11 mouse cellular contexts compared by ENCODE assay signal in genomic region chr5:134687187-134687586, GRCm38 (mm10). TPM values are rescaled to one million over a fixed set of nuclear protein-coding genes. Genes with fewer than 3 reads are reported as not detected.
DNase-seq lines count a peak whose midpoint lies in the region; ATAC-seq lines count a peak whose summit lies in the region.
"Had no signal": no experiment of that assay in that cellular context is flagged by ENCODE, and none has a peak within 500 bp of the region (broad histone marks: within the 10 kb centered on the region; RNA-seq: fewer than 3 reads in every experiment).

No protein-coding gene starts in this region.

- no peak overlapping the region for H3K27ac ChIP-seq in heart, embryonic 14.5 days (replicated peaks in 1 of 2; ENCODE audit: control insufficient read depth in 1 of 2, insufficient read depth in 1 of 2, low read depth in 2 of 2, low read length in 2 of 2)
- H3K27ac ChIP-seq in brown adipose tissue, adult 24 weeks (replicated peaks; ENCODE audit: low read depth, low read length) = no peak overlapping the region
- no peak overlapping the region for H3K27ac ChIP-seq in forebrain, embryonic 14.5 days (ENCODE audit: low read depth, low read length)
- H3K27ac ChIP-seq in midbrain, embryonic 10.5 days (replicated peaks) = no peak overlapping the region
- H3K27ac ChIP-seq: macrophage had no signal

- H3K4me2 ChIP-seq in heart, embryonic 14.5 days (ENCODE audit: low read length) = no peak overlapping the region
- peak overlapping the region; percentile 92 for H3K4me2 ChIP-seq in forebrain, embryonic 14.5 days (ENCODE audit: low read length)

- H3K27me3 ChIP-seq in heart, embryonic 14.5 days (ENCODE audit: control insufficient read depth, insufficient read depth, low read length) = no peaks in the 10 kb centered on the region
- H3K27me3 ChIP-seq in forebrain, embryonic 14.5 days (replicated peaks; ENCODE audit: control insufficient read depth, insufficient read depth, low read length) = no peaks in the 10 kb centered on the region
- H3K27me3 ChIP-seq in midbrain, embryonic 10.5 days (ENCODE audit: low read depth, poor library complexity, severe bottlenecking) = peaks cover 15% of the 10 kb centered on the region

- no peaks in the 10 kb centered on the region for H3K9me3 ChIP-seq in heart, embryonic 14.5 days (ENCODE audit: control insufficient read depth, low read length)
- no peaks in the 10 kb centered on the region for H3K9me3 ChIP-seq in forebrain, embryonic 14.5 days (replicated peaks; ENCODE audit: control insufficient read depth, low read length)
- no peaks in the 10 kb centered on the region for H3K9me3 ChIP-seq in midbrain, embryonic 10.5 days (replicated peaks)

- DNase-seq in heart, postnatal 25 days (ENCODE audit: low spot score) = no peak
- no peak for DNase-seq in forebrain, embryonic 14.5 days (ENCODE audit: low spot score)
- no peak for DNase-seq in midbrain, embryonic 10.5 days (ENCODE audit: low spot score)
- no peak for DNase-seq in right cerebral cortex, adult 2 months (ENCODE audit: low spot score in 2 of 2)
- DNase-seq in cerebellum, adult 9-11 months = no peak
- DNase-seq in yolk sac, embryonic 10.5 days (ENCODE audit: low spot score) = no peak
- DNase-seq: kidney, adult 9 months had no signal

- no peak for ATAC-seq in heart, embryonic 14.5 days (ENCODE audit: insufficient number of reproducible peaks, insufficient read depth, low FRiP score, low read depth)
- no peak for ATAC-seq in forebrain, embryonic 14.5 days

- intact Hi-C loops in heart, postnatal 25 days (cut with DNase I) = loop anchor here (5.0 kb wide), 1 partner anchor 45 kb away; no protein-coding TSS in a partner anchor

- peak overlapping the region in 1 of 2 experiments; percentile 87; a peak in 1 of 4 replicates for H3K4me3 ChIP-seq in heart, embryonic 14.5 days (ENCODE audit: control insufficient read depth in 1 of 2, insufficient read depth in 1 of 2, low read depth in 1 of 2, low read length in 2 of 2)
- H3K4me3 ChIP-seq in brown adipose tissue, adult 24 weeks (ENCODE audit: insufficient read depth, low read depth, low read length) = peak overlapping the region; percentile 19; the same call in 1 of the 2 replicates
- H3K4me3 ChIP-seq in forebrain, embryonic 14.5 days (ENCODE audit: low read depth, low read length) = peak overlapping the region; percentile 85
- peak overlapping the region; percentile 84 for H3K4me3 ChIP-seq in midbrain, embryonic 10.5 days

- WGBS in heart, embryonic 14.5 days = 90% methylated on average over 1 of the region's 1 CpGs
- 50% methylated on average over 1 of the region's 1 CpGs for WGBS in forebrain, embryonic 14.5 days
- 81% methylated on average over 1 of the region's 1 CpGs for WGBS in midbrain, embryonic 10.5 days

- peaks cover 7% of the 10 kb centered on the region for H3K36me3 ChIP-seq in heart, embryonic 14.5 days (ENCODE audit: control insufficient read depth, insufficient read depth, low read length)
- H3K36me3 ChIP-seq in forebrain, embryonic 14.5 days (ENCODE audit: control insufficient read depth, insufficient read depth, low read length) = peaks cover 27% of the 10 kb centered on the region
- H3K36me3 ChIP-seq in midbrain, embryonic 10.5 days = peaks cover 36% of the 10 kb centered on the region

- H3K9ac ChIP-seq in heart, embryonic 14.5 days (ENCODE audit: low read length) = peak overlapping the region; percentile 85; the same call in 1 of the 2 replicates
- peak overlapping the region; percentile 95 for H3K9ac ChIP-seq in forebrain, embryonic 14.5 days (ENCODE audit: low read length)

- peaks cover 3 to 10% of the 10 kb centered on the region in 2 experiments; a peak in 3 of 4 replicates for H3K4me1 ChIP-seq in heart, embryonic 14.5 days (ENCODE audit: control insufficient read depth in 2 of 2, insufficient read depth in 2 of 2, low read length in 2 of 2)
- H3K4me1 ChIP-seq in brown adipose tissue, adult 24 weeks (ENCODE audit: control insufficient read depth, insufficient read depth, insufficient read length, low read length) = no peaks in the 10 kb centered on the region
- H3K4me1 ChIP-seq in forebrain, embryonic 14.5 days (ENCODE audit: control insufficient read depth, insufficient read depth, low read length) = peaks cover 9% of the 10 kb centered on the region
- H3K4me1 ChIP-seq in midbrain, embryonic 10.5 days = peaks cover 22% of the 10 kb centered on the region

RNA-seq across cellular contexts. Expression of gene Limk1, which starts 1.2 kb away (rescaled TPM):
- 3.6 TPM in 2 replicates for polyA plus RNA-seq in heart, embryonic 14.5 days (2014; fragmentation: Nextera tagmentation; extraction: Ambion mirVana)
- total RNA-seq in heart, postnatal 25 days (2021) = 1 to 10 TPM; 4.7 to 5.0 TPM
- 4.1 and 7.5 TPM in 2 replicates for polyA plus RNA-seq in brown adipose tissue, adult 24 weeks (2012; ENCODE audit: insufficient read depth, insufficient read length, missing spikeins)
- 14.0 and 16.4 TPM in 2 replicates for polyA plus RNA-seq in forebrain, embryonic 14.5 days (2014; fragmentation: Nextera tagmentation; extraction: Ambion mirVana)
- polyA plus RNA-seq in midbrain, embryonic 10.5 days (2016; fragmentation: Nextera tagmentation; extraction: Ambion mirVana) = 8.0 and 9.8 TPM in 2 replicates

RNA-seq across cellular contexts. Expression of gene Eif4h, which starts 47.9 kb away (rescaled TPM):
- 303 and 326 TPM in 2 replicates for polyA plus RNA-seq in heart, embryonic 14.5 days (2014; fragmentation: Nextera tagmentation; extraction: Ambion mirVana)
- 100 to 1,000 TPM; 135 to 146 TPM for total RNA-seq in heart, postnatal 25 days (2021)
- polyA plus RNA-seq in brown adipose tissue, adult 24 weeks (2012; ENCODE audit: insufficient read depth, insufficient read length, missing spikeins) = 116 and 126 TPM in 2 replicates
- 402 and 418 TPM in 2 replicates for polyA plus RNA-seq in forebrain, embryonic 14.5 days (2014; fragmentation: Nextera tagmentation; extraction: Ambion mirVana)
- polyA plus RNA-seq in midbrain, embryonic 10.5 days (2016; fragmentation: Nextera tagmentation; extraction: Ambion mirVana) = 537 and 556 TPM in 2 replicates

RNA-seq across cellular contexts. Expression of gene Eln, which starts 59.9 kb away (rescaled TPM):
- 202 and 337 TPM in 2 replicates for polyA plus RNA-seq in heart, embryonic 14.5 days (2014; fragmentation: Nextera tagmentation; extraction: Ambion mirVana)
- total RNA-seq in heart, postnatal 25 days (2021) = 100 to 1,000 TPM; 147 to 183 TPM
- 5.4 and 7.3 TPM in 2 replicates for polyA plus RNA-seq in brown adipose tissue, adult 24 weeks (2012; ENCODE audit: insufficient read depth, insufficient read length, missing spikeins)
- polyA plus RNA-seq in forebrain, embryonic 14.5 days (2014; fragmentation: Nextera tagmentation; extraction: Ambion mirVana) = 4.1 and 6.0 TPM in 2 replicates
- polyA plus RNA-seq in midbrain, embryonic 10.5 days (2016; fragmentation: Nextera tagmentation; extraction: Ambion mirVana) = 0.88 and 2.0 TPM in 2 replicates
- polyA plus RNA-seq: erythroblast, embryonic 14.5 days; macrophage had no signal

Comparison
In these comparisons a context has a peak if more than half of its experiments do, and no peak if none do; other contexts are left out.
1. RNA of gene Eln, which starts 59.9 kb away (polyA plus RNA-seq): 202 to 337 TPM in heart, embryonic 14.5 days; 5.4 to 7.3 TPM in brown adipose tissue, adult 24 weeks, 4.1 to 6.0 TPM in forebrain, embryonic 14.5 days and 0.88 to 2.0 TPM in midbrain, embryonic 10.5 days; every median in the first group is over 10 times any median in the second.